8 mouse cellular contexts compared by ENCODE assay signal in the genomic region with DNA sequence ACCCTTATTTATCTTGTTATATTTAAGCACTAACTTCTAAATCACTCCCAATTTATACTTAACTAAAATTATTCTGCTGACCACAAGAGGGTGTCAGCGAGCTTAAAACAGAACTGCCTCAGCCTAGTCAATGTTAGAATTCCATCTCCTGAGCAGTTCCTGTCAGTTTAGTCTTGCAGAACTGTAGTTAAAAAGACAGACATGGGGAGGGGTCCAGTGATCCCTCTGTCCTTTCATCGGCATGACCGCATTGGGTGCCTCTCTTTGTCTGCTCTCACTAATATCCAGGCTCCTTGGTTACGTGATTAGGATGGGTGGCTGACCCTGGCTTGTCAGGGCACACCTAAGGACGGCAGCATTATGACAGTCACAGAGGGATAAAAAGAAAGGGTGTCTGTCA.
A peak's percentile ranks its signal among the peaks of the same experiment; 100 is the strongest.
DNase-seq lines count a peak whose midpoint lies in the region; ATAC-seq lines count a peak whose summit lies in the region.

No protein-coding gene starts in this region.

- no peaks in the 10 kb centered on the region for H3K36me3 ChIP-seq in neural tube, embryonic 14.5 days (ENCODE audit: control insufficient read depth, insufficient read depth, low read length)

- no peaks in the 10 kb centered on the region for H3K27me3 ChIP-seq in neural tube, embryonic 14.5 days (ENCODE audit: control insufficient read depth, insufficient read depth, low read length)

- no peak overlapping the region for H3K27ac ChIP-seq in neural tube, embryonic 14.5 days (ENCODE audit: low read depth, low read length)

- H3K4me2 ChIP-seq in neural tube, embryonic 14.5 days (ENCODE audit: low read depth, low read length), result no peak overlapping the region

- WGBS in neural tube, embryonic 14.5 days, result 42% methylated on average over 5 of the region's 5 CpGs

- H3K9me3 ChIP-seq in neural tube, embryonic 14.5 days (ENCODE audit: control insufficient read depth, low read length), result no peaks in the 10 kb centered on the region

- intact Hi-C loops in left cerebral cortex, postnatal 25 days (cut with DNase I), result loop anchor here (2.0 to 5.0 kb wide), 4 partner anchors 178 to 348 kb away; a partner anchor contains a TSS

- H3K4me1 ChIP-seq in neural tube, embryonic 14.5 days (ENCODE audit: control insufficient read depth, insufficient read depth, low read length), result no peaks in the 10 kb centered on the region

- no peak overlapping the region for H3K9ac ChIP-seq in neural tube, embryonic 14.5 days (replicated peaks; ENCODE audit: low read depth, low read length)

- peak; percentile 43 to 47; a peak in 2 of 4 replicates for ATAC-seq in hematopoietic stem cell, adult 5-6 weeks (replicated peaks in 1 of 2; ENCODE audit: insufficient read depth in 1 of 2, low FRiP score in 2 of 2, low TSS enrichment in 1 of 2, low read depth in 1 of 2, poor library complexity in 2 of 2, severe bottlenecking in 2 of 2)
- ATAC-seq in neural tube, embryonic 14.5 days (ENCODE audit: low read depth), result peak; percentile 70
- ATAC-seq in monocyte, adult 5-6 weeks (replicated peaks; ENCODE audit: insufficient number of reproducible peaks, low FRiP score, low TSS enrichment, poor library complexity, severe bottlenecking), result no peak

- no peak overlapping the region for H3K4me3 ChIP-seq in neural tube, embryonic 14.5 days (ENCODE audit: low read depth, low read length)

- DNase-seq in right cerebral cortex, adult 2 months (ENCODE audit: low spot score in 2 of 2), result peak; percentile 34 to 65
- no peak for DNase-seq in right cerebral cortex, postnatal 36 days (ENCODE audit: low spot score in 2 of 2)
- DNase-seq in ZHBTc4 (ENCODE audit: low read depth, low spot score), result peak; percentile 34
- DNase-seq in cerebellum, postnatal 25 days, result peak; percentile 53 to 75
- DNase-seq in left cerebral cortex, postnatal 25 days (ENCODE audit: low spot score in 2 of 2), result peak; percentile 61 to 67

Comparison
In these comparisons a context has a peak if more than half of its experiments do, and no peak if none do; other contexts are left out.
1. DNase-seq: peak in right cerebral cortex, adult 2 months (2 of 2), ZHBTc4 (single experiment), cerebellum, postnatal 25 days (2 of 2) and left cerebral cortex, postnatal 25 days (2 of 2); none in right cerebral cortex, postnatal 36 days (0 of 2).